9 mouse cellular contexts compared by ENCODE assay signal in the genomic region with DNA sequence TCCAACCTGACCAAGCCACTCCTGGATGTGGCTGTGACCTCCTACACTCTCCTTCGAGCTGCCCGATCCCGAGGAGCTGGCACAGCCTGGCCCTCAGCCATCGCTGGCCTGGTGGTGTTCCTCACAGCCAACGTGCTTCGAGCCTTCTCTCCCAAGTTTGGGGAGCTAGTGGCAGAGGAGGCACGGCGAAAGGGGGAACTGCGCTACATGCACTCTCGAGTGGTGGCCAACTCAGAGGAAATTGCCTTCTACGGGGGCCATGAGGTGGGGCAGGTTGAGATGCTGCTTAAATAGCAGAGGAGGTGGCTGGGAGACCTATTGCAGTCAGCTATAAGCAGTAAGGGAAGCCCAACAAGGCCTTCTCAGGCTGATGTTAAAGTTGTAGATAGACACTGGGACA. TPM values are rescaled to one million over a fixed set of nuclear protein-coding genes. Genes with fewer than 3 reads are reported as not detected.
DNase-seq lines count a peak whose midpoint lies in the region; ATAC-seq lines count a peak whose summit lies in the region.
"Had no signal": no experiment of that assay in that cellular context is flagged by ENCODE, and none has a peak within 500 bp of the region (broad histone marks: within the 10 kb centered on the region; RNA-seq: fewer than 3 reads in every experiment).

No protein-coding gene starts in this region.

- DNase-seq in CD4-positive, CD25-positive, alpha-beta regulatory T cell, adult 2 months (ENCODE audit: low read depth, low spot score): peak; percentile 40
- DNase-seq in cerebellum, adult 8-10 months: peak; percentile 23
- DNase-seq in gastrocnemius, postnatal 4 days (ENCODE audit: low spot score in 2 of 2): peak; percentile 11 to 20
- DNase-seq in lung, postnatal 10 days: peak; percentile 6
- peak; percentile 33 to 47 for DNase-seq in spleen, postnatal 10 days (ENCODE audit: low spot score in 2 of 2)
- no peak for DNase-seq in frontal cortex, adult 2 months (ENCODE audit: extremely low spot score in 1 of 2, low spot score in 1 of 2)

- H3K4me3 ChIP-seq in intestine, embryonic 15.5 days (replicated peaks): peak overlapping the region; percentile 53

- peak overlapping the region; percentile 53 for H3K9ac ChIP-seq in intestine, embryonic 15.5 days

- H3K9me3 ChIP-seq in intestine, embryonic 15.5 days: no peaks in the 10 kb centered on the region

- H3K27me3 ChIP-seq in intestine, embryonic 15.5 days (replicated peaks): no peaks in the 10 kb centered on the region

- no peaks in the 10 kb centered on the region for H3K36me3 ChIP-seq in intestine, embryonic 15.5 days

- H3K4me2 ChIP-seq in intestine, embryonic 15.5 days (replicated peaks): peak overlapping the region; percentile 69

- no peak for ATAC-seq in CD4-positive, CD25-positive, alpha-beta regulatory T cell, adult 4 months
- ATAC-seq in intestine, embryonic 15.5 days: no peak

- H3K27ac ChIP-seq in intestine, embryonic 15.5 days: no peak overlapping the region

- H3K4me1 ChIP-seq in intestine, embryonic 15.5 days (replicated peaks): peaks cover 7% of the 10 kb centered on the region

- 65% methylated on average over 11 of the region's 11 CpGs for WGBS in intestine, embryonic 15.5 days

RNA-seq across cellular contexts. Expression of a gene that starts 1.3 kb away (rescaled TPM):
- polyA plus RNA-seq in CD4-positive, CD25-positive, alpha-beta regulatory T cell, adult 4 months (2017; shearing (Covaris generic)): 10 to 100 TPM; 23.3 to 44.3 TPM
- 10 to 100 TPM; 24.1 to 26.8 TPM for total RNA-seq in gastrocnemius, postnatal 4 days (2021)
- polyA plus RNA-seq in intestine, embryonic 15.5 days (2015; fragmentation: Nextera tagmentation; extraction: Ambion mirVana): 18.5 and 20.2 TPM in 2 replicates
- polyA plus RNA-seq in frontal cortex, adult 2 months (2012; rRNA removed): 15.8 and 17.6 TPM in 2 replicates

RNA-seq across cellular contexts. Expression of a gene that starts 1.7 kb away (rescaled TPM):
- polyA plus RNA-seq in CD4-positive, CD25-positive, alpha-beta regulatory T cell, adult 4 months (2017; shearing (Covaris generic)): 100 to 1,000 TPM; 283 to 291 TPM
- 100 to 1,000 TPM in 1 of 2 experiments, 10 to 100 TPM in 1; 99.9 to 104 TPM for total RNA-seq in gastrocnemius, postnatal 4 days (2021)
- polyA plus RNA-seq in intestine, embryonic 15.5 days (2015; fragmentation: Nextera tagmentation; extraction: Ambion mirVana): 296 and 302 TPM in 2 replicates
- polyA plus RNA-seq in frontal cortex, adult 2 months (2012; rRNA removed): 77.3 and 81.6 TPM in 2 replicates

RNA-seq across cellular contexts. Expression of a gene that starts 39.2 kb away (rescaled TPM):
- not detected for polyA plus RNA-seq in CD4-positive, CD25-positive, alpha-beta regulatory T cell, adult 4 months (2017; shearing (Covaris generic))
- total RNA-seq in gastrocnemius, postnatal 4 days (2021): 1 to 10 TPM; 3.1 to 3.7 TPM
- polyA plus RNA-seq in intestine, embryonic 15.5 days (2015; fragmentation: Nextera tagmentation; extraction: Ambion mirVana): 0.38 TPM in 2 replicates
- polyA plus RNA-seq in frontal cortex, adult 2 months (2012; rRNA removed): 11.4 and 12.2 TPM in 2 replicates
- total RNA-seq: hematopoietic stem cell, adult 5-6 weeks had no signal

RNA-seq across cellular contexts. Expression of a gene that starts 44.7 kb away (rescaled TPM):
- under 1 TPM; 0.63 TPM for polyA plus RNA-seq in CD4-positive, CD25-positive, alpha-beta regulatory T cell, adult 4 months (2017; shearing (Covaris generic))
- total RNA-seq in gastrocnemius, postnatal 4 days (2021): 10 to 100 TPM; 58.9 to 66.2 TPM
- polyA plus RNA-seq in intestine, embryonic 15.5 days (2015; fragmentation: Nextera tagmentation; extraction: Ambion mirVana): 7.1 and 9.1 TPM in 2 replicates
- polyA plus RNA-seq in frontal cortex, adult 2 months (2012; rRNA removed): 116 TPM in 2 replicates
- total RNA-seq: hematopoietic stem cell, adult 5-6 weeks had no signal

RNA-seq across cellular contexts. Expression of a gene that starts 56.5 kb away (rescaled TPM):
- 1 to 10 TPM in 1 of 2 experiments, under 1 TPM in 1; 0.12 to 3.4 TPM for polyA plus RNA-seq in CD4-positive, CD25-positive, alpha-beta regulatory T cell, adult 4 months (2017; shearing (Covaris generic))
- 100 to 1,000 TPM; 150 to 153 TPM for total RNA-seq in gastrocnemius, postnatal 4 days (2021)
- 1.3 and 2.0 TPM in 2 replicates for polyA plus RNA-seq in intestine, embryonic 15.5 days (2015; fragmentation: Nextera tagmentation; extraction: Ambion mirVana)
- 19.1 and 20.2 TPM in 2 replicates for polyA plus RNA-seq in frontal cortex, adult 2 months (2012; rRNA removed)
- total RNA-seq: hematopoietic stem cell, adult 5-6 weeks had no signal

Comparison
In these comparisons a context has a peak if more than half of its experiments do, and no peak if none do; other contexts are left out.
1. DNase-seq: peak in CD4-positive, CD25-positive, alpha-beta regulatory T cell, adult 2 months (single experiment), cerebellum, adult 8-10 months (single experiment), gastrocnemius, postnatal 4 days (2 of 2), lung, postnatal 10 days (single experiment) and spleen, postnatal 10 days (2 of 2); none in frontal cortex, adult 2 months (0 of 2).